Mouse (Mus musculus) thymus, postnatal 10 days (tissue): Measurements from ENCODE around the gene Prkch.

ENCODE experiments used
- DNase-seq, 2 experiments: peaks; one replicate each; pipeline ENCODE4 v3.0.0; 2021; ENCODE audit warnings: low spot score in 2 of 2

The Prkch gene

GRCm38 (mm10) chr12:73824828-73825227 lies 240.2 kb downstream of the Prkch start:
- DNase-seq = no peak
